Mouse (Mus musculus) stomach, embryonic 16.5 days (tissue): ENCODE measurements around the gene Acer3. TPM values are rescaled to one million over a fixed set of nuclear protein-coding genes. Genes with fewer than 3 reads are reported as not detected.

ENCODE experiments used
- ATAC-seq: fragments of 200-750 bp; cut with Nextera tagmentation; 2 replicates; pipeline ENCODE4 v1.8.0; 2017; ENCODE audit warnings: moderate number of reproducible peaks, moderate TSS enrichment; ENCODE audit not compliant: insufficient read depth, low FRiP score
- H3K27ac ChIP-seq: fragments of 300-500 bp; sonication (generic); 2 replicates; pipeline ENCODE4 v1.5.1; 2014; ENCODE audit warnings: low read length
- H3K27me3 ChIP-seq: fragments of 300-500 bp; sonication (generic); 2 replicates; pipeline ENCODE4 v1.6.1; 2014; ENCODE audit warnings: low read length, control low read depth, mixed read lengths; ENCODE audit not compliant: control insufficient read depth, insufficient read depth
- H3K36me3 ChIP-seq: fragments of 300-500 bp; sonication (generic); 2 replicates; pipeline ENCODE4 v1.6.1; 2014; ENCODE audit warnings: low read length; ENCODE audit not compliant: control insufficient read depth, insufficient read depth
- H3K4me1 ChIP-seq: fragments of 300-500 bp; sonication (generic); 2 replicates; pipeline ENCODE4 v1.6.1; 2014; ENCODE audit warnings: low read length, control low read depth, mixed read lengths; ENCODE audit not compliant: control insufficient read depth, insufficient read depth
- H3K4me2 ChIP-seq: fragments of 300-500 bp; sonication (generic); 2 replicates; pipeline ENCODE4 v1.6.1; 2014; ENCODE audit warnings: low read depth, low read length, mixed read lengths
- H3K4me3 ChIP-seq: fragments of 300-500 bp; sonication (generic); replicated peaks from 2 replicates; pipeline ENCODE4 v1.5.1; 2014; ENCODE audit warnings: mild to moderate bottlenecking, low read length
- H3K9ac ChIP-seq: fragments of 300-500 bp; sonication (generic); 2 replicates; pipeline ENCODE4 v1.6.1; 2014; ENCODE audit warnings: low read length
- H3K9me3 ChIP-seq: fragments of 300-500 bp; sonication (generic); replicated peaks from 2 replicates; pipeline ENCODE4 v1.6.1; 2016; ENCODE audit warnings: low read length, control low read depth; ENCODE audit not compliant: control insufficient read depth
- WGBS: fragments of 180-500 bp; shearing (Covaris S2); extraction: QIAGEN DNeasy Blood & Tissue Kit; methylation state at CpG from one replicate; pipeline ENCODE4 v1.1.7; 2014; 5-methylcytosine and 5-hydroxymethylcytosine counted together
- polyA plus RNA-seq: library from polyadenylated mRNA; unstranded; fragments of >200 nt; fragmentation: Nextera tagmentation; extraction: Ambion mirVana; gene quantifications from 2 replicates; pipeline ENCODE4 v1.2.1, GENCODE M21; 2015

Acer3 gene
- polyA plus RNA-seq, 1 experiment from 2014 or later = 28.8 TPM

DNA sequence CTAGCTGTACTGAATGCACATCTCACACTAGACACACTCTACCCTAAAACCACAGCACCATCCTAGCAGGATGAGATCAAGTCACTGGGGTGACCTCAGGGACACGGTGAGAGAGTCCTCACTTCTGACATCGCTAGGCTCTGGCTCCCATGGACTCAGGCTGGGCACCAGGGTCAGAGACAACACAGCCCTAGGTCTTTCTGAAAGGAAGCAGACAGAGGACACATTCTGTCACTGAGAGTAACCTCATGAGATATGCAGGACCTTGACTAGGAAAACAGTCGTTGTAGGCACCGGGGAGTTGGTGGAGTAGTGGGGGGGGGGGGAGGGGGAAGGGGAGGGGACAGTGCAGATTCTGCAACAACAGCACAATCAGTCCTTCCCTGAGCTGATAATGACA lies 147.6 kb downstream of the Acer3 start:
- peak overlapping the region; percentile 90; the same call in 1 of the 2 replicates for H3K27ac ChIP-seq
- peaks cover 36% of the 10 kb centered on the region for H3K4me1 ChIP-seq
- no peaks in the 10 kb centered on the region for H3K27me3 ChIP-seq
- H3K36me3 ChIP-seq = no peaks in the 10 kb centered on the region
- H3K9ac ChIP-seq = no peak overlapping the region
- no peak for ATAC-seq
- 63% methylated on average over 4 of the region's 4 CpGs for WGBS
- no peak overlapping the region for H3K4me3 ChIP-seq
- H3K4me2 ChIP-seq = no peak overlapping the region
- H3K9me3 ChIP-seq = no peaks in the 10 kb centered on the region

DNA sequence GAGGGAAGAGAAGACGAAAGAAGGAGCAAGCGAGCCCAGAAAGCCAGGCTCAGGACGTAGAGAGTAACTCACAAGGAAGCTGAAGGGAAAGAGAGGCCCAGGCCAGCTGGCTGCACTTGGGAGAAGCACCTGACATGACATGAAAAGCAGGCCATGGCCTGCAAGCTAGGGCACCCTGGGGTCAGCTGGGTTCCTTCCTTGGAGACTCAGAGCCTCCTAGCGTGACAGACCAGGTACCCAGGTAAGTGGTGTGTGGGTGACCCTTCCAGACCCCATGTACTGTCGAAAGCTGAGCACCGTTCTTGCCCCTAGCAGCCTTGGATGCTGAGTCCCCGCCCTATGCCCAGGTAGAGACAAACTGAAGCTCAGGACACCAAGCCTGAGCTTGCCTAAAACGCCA lies 148.3 kb downstream of the Acer3 start:
- no peak for ATAC-seq
- no peaks in the 10 kb centered on the region for H3K9me3 ChIP-seq
- peak overlapping the region; percentile 90 for H3K27ac ChIP-seq
- peak overlapping the region; percentile 58 for H3K9ac ChIP-seq
- no peak overlapping the region for H3K4me2 ChIP-seq
- no peak overlapping the region for H3K4me3 ChIP-seq
- H3K36me3 ChIP-seq = no peaks in the 10 kb centered on the region
- peaks cover 36% of the 10 kb centered on the region for H3K4me1 ChIP-seq
- H3K27me3 ChIP-seq = no peaks in the 10 kb centered on the region
- 73% methylated on average over 8 of the region's 8 CpGs for WGBS

DNA sequence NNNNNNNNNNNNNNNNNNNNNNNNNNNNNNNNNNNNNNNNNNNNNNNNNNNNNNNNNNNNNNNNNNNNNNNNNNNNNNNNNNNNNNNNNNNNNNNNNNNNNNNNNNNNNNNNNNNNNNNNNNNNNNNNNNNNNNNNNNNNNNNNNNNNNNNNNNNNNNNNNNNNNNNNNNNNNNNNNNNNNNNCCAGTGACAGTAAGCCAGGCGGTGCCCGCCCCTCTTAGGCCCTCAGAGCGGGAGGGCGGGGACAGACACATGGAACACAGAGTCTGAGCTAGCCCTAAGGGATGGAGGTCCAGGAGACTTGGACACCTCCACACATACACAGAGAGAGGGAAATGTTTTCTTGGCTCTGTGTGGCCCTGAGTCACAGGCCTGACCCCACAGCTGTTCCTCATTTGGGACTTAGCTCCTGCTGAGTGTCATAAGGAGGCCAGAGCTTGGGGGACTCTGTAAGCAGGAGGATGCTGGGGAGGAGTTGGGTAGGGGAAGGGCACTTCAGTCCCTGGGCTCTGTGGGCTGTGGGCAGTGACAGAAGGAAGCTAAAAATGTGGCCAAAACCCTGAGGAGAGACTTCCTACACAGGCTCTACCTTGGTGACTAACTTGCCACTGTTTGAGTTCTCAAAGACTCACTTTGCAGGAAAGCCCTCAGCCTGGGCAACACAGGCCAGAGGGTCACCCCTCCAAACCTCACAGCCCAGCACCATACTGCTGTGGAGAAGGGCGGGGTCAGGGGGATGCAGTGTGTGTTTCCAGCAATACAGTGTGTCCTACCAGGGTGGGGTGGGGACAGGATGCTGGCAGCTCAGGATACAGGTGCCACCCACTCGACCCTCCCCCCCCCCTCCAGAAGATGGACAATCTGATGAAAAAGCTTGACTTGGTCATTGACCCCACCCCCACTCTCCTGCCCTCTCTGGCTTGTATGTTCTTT lies 149.6 kb downstream of the Acer3 start:
- ATAC-seq = peak; percentile 79
- Histone ChIP-seq H3K4me3 (no peak overlapping the region), H3K27me3 (no peaks in the 10 kb centered on the region), H3K27ac (peak overlapping the region; percentile 90), H3K4me2 (0 out of 2 replicates have a peak overlapping the region, but pooled peaks have one; percentile 7), H3K9ac (peak overlapping the region; percentile 36; the same call in 1 of the 2 replicates), H3K4me1 (peaks cover 26% of the 10 kb centered on the region), H3K36me3 (no peaks in the 10 kb centered on the region), H3K9me3 (no peaks in the 10 kb centered on the region)
- 60% methylated on average over 6 of the region's 6 CpGs for WGBS

DNA sequence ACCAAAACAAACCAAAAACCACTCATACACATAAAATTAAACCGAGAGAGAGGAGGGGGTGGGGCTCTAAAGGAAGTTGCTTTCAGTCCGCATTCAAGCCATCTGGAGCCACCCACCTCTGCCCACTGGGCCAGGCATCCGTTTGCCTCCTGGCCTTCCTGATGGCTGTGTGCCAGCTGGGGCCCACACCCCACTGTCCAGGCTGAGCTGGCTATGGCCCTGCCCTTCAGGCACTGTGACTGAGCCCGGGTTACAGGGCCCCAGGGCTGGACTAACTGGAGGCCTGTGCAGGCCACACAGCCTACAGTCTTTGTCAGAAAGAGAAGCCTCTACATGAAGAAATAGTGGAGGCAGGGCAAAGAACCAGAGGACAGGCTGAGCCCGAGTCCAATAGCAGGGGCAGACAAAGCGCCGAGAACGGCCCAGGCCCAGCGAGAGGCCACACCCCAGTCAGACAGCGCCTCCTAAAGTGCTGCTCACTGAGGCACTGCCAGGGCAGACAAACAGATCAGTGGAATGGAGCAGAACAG lies 155.9 kb downstream of the Acer3 start:
- peak; percentile 85 for ATAC-seq
- Histone ChIP-seq H3K9ac (peak overlapping the region; percentile 41; the same call in 1 of the 2 replicates), H3K27me3 (no peaks in the 10 kb centered on the region), H3K9me3 (no peaks in the 10 kb centered on the region), H3K36me3 (no peaks in the 10 kb centered on the region), H3K4me2 (peak overlapping the region; percentile 28), H3K4me3 (no peak overlapping the region), H3K27ac (peak overlapping the region; percentile 90), H3K4me1 (peaks cover 37% of the 10 kb centered on the region)
- 40% methylated on average over 10 of the region's 10 CpGs for WGBS

DNA sequence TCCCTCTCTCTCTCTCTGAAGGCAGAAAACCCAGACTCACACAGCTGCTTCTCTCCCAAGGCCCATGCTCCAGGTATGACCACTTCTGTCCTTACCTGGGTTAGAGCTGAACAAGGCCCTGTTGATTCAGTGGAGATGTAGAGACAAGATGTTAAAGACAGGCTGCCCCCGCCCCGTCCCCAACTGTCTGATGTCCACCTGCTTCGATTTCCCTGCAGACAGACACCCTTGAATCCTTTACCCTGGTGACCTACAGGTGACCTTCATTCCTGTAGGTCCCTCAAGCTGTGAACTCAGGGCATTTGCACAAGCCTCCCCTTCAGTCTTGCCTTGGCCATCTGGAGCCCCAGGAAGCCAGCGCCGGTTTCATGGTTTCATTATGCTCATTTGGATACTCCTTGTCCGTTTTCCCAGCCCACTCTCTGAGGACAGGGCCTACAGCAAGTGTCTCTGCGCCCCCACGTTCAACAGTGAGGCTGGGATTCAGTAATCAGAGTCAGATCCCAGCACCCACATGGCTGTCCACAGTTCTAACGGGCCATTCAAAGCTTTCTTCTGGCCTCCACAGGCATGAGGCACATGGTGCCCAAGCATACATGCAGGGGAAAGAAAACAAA lies 156.5 kb downstream of the Acer3 start:
- no peak for ATAC-seq
- H3K36me3 ChIP-seq = no peaks in the 10 kb centered on the region
- H3K27ac ChIP-seq = peak overlapping the region; percentile 90
- H3K9ac ChIP-seq = no peak overlapping the region
- H3K4me2 ChIP-seq = peak overlapping the region; percentile 28
- peaks cover 43% of the 10 kb centered on the region for H3K4me1 ChIP-seq
- H3K9me3 ChIP-seq = no peaks in the 10 kb centered on the region
- H3K4me3 ChIP-seq = no peak overlapping the region
- WGBS = 73% methylated on average over 9 of the region's 9 CpGs
- H3K27me3 ChIP-seq = no peaks in the 10 kb centered on the region

DNA sequence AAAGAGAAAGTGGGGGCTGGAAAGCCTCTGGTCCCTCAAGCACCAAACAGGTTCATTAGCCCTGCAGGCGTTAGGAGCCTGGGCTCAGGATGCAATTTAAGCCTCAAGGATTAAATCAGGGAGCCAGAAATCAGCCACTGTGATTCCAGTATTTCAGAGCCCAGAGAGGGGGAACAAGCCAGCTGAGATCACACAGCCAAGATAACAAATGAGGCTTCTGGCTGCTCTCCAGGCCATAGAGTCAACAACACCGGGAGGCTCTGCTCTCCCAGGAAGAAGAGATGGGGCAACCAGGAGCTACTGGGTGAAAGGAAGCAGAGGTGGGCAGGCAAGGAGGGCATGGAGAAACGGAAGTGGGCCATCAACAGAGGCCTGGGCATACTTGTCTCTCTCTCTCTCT lies 157.3 kb downstream of the Acer3 start:
- 37% methylated on average over 3 of the region's 3 CpGs for whole genome bisulfite sequencing
- Histone ChIP-seq H3K36me3 (no peaks in the 10 kb centered on the region), H3K4me2 (no peak overlapping the region), H3K9ac (no peak overlapping the region), H3K4me3 (no peak overlapping the region), H3K4me1 (peaks cover 44% of the 10 kb centered on the region), H3K27me3 (no peaks in the 10 kb centered on the region), H3K27ac (peak overlapping the region; percentile 72; the same call in 1 of the 2 replicates), H3K9me3 (no peaks in the 10 kb centered on the region)
- no peak for ATAC-seq

DNA sequence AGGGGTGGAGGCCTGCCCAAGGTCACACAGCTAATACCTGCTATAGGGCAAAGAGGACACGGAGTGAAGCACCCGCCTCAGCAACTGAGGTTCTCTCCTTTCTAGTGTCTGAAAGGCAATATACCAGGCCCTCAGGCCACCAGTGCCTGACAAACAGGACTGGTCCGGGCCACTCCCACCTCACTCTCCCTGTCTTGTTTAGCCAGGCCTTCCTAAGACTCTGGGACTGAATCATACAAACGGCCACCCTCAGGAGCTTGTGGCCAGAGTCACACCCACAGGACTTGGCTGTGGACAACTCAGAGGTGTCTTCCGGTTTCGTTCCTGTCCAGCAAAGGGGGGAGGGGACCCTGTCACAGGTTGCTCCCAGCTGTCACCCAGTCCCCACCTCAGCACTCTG lies 158.8 kb downstream of the Acer3 start:
- H3K4me2 ChIP-seq = peak overlapping the region; percentile 4; the same call in 1 of the 2 replicates
- H3K9ac ChIP-seq = peak overlapping the region; percentile 40; the same call in 1 of the 2 replicates
- no peaks in the 10 kb centered on the region for H3K36me3 ChIP-seq
- H3K27ac ChIP-seq = peak overlapping the region; percentile 72
- H3K9me3 ChIP-seq = no peaks in the 10 kb centered on the region
- no peak for ATAC-seq
- 48% methylated on average over 6 of the region's 6 CpGs for WGBS
- peaks cover 48% of the 10 kb centered on the region for H3K4me1 ChIP-seq
- no peak overlapping the region for H3K4me3 ChIP-seq
- no peaks in the 10 kb centered on the region for H3K27me3 ChIP-seq

DNA sequence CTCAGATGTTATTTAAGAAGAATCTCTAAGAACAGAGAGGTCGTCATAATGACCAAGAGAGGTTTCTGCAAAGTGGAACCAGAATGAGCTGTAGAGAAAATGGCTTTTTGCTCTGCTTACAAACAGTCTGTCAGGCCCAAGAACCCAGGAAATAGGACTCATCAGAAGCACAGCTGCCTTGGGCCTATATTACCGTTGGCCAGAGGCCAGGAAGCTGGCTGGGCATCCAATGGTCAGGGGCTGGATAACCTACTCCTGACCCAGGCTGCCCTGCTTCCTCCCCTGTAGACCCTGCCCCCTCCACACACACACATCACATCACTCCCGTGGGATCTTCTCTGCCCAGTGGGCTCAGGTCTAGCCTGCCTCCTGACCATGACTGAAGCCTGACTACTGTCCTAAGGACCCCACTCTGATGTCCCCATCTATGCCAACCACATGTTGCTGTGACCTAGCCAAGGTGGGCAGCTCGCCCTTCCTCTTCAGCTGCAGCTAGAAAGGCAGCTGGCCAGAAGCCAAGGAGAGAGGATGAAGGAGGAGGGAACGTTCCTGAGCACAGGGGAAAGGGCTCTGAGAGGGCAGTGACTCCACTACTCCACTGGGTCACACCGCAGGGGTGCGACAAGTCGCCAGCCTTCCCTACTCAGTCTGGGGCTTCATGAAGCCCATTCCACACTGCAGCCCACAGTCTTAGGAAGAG lies 160.8 kb downstream of the Acer3 start:
- Histone ChIP-seq H3K36me3 (no peaks in the 10 kb centered on the region), H3K9me3 (no peaks in the 10 kb centered on the region), H3K27me3 (no peaks in the 10 kb centered on the region), H3K4me1 (peaks cover 51% of the 10 kb centered on the region), H3K27ac (peak overlapping the region; percentile 72), H3K9ac (peak overlapping the region; percentile 45; the same call in 1 of the 2 replicates), H3K4me3 (no peak overlapping the region), H3K4me2 (peak overlapping the region; percentile 12; the same call in 1 of the 2 replicates)
- no peak for ATAC-seq
- WGBS = 31% methylated on average over 8 of the region's 8 CpGs
